Mouse (Mus musculus) liver (tissue): ENCODE results near the gene Pde4b.
"Not testable (repeated sequence)": the region's sequence is repeated elsewhere in the genome, so short reads cannot be mapped to it uniquely, and the experiment has no call there.

Experiments used
- DNase-seq: peaks from one replicate; pipeline ENCODE4 v3.0.0-alpha.2; 2020; ENCODE audit warnings: mixed read lengths

Gene Pde4b

DNA sequence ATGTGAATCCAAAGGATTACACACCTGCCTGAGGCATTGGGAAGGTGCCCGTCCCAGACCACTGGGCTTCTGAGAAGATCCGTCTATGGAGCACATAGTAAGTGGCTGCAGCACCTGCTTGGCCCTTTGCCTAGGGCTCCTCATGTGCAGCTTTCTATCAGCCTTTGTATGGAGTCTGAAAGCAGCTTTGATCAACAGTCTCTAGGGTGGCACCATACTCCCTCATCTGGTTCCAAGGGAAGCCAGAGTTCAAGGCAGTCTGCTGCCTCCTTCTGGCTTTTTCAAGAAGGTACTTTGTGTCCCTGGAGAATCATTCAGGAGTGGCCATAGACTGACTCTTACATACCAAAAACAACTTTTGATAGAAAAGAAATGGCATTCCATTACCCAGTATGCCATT, 397.4 kb downstream of the Pde4b start:
- DNase-seq, result no peak

DNA sequence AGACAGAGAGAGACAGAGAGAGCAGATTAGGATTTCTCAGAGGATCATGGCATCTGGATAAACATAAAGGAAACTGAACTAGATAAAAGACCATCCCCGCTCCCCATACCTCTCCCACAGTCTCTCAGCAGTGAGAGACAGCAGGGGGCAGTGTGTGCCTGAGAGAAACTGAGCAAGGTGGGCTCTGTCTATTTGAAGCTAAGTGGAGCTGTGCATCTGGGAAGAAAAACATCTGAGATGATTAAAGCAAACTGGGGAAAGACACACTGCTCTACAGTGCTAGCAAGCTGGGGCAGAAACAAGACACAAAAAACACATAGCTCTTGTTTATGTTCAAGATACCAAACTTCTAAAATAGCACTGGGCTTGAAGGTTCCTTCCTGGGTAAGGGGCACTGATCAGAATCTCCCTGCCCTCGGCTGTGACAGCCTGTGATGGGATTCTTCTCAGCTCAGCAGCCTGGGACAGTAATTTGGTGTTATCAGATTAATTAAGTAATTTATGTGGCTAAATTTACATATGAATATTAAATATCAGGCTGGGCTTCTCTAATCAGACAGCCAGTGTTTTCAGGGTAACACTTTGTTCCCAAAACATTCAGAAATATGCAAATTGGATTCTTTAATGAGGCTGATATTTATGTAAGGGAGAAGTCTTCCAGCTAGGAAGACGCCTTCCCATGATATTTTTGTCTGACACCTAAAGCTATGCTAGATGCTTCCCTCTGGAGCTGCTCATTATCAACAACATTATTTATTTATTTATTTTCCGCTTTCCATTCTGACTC, 399.0 kb downstream of the Pde4b start:
- DNase-seq, result peak; percentile 28

DNA sequence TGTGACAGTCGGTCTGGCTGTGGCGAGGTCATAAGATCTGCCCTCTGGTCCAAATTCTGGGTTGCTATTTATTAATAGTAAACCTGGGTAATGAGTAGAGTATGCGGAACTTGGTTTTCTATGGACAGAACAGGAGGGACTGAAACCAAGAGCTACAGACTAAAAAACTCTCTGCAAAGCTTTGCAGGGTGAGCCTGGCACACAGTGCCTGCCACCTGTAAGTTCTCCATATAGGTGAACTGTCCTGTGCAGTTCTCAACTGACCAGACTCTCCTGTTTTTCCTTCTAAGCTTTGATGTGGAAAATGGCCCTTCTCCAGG, 399.5 kb downstream of the Pde4b start:
- no peak for DNase-seq

DNA sequence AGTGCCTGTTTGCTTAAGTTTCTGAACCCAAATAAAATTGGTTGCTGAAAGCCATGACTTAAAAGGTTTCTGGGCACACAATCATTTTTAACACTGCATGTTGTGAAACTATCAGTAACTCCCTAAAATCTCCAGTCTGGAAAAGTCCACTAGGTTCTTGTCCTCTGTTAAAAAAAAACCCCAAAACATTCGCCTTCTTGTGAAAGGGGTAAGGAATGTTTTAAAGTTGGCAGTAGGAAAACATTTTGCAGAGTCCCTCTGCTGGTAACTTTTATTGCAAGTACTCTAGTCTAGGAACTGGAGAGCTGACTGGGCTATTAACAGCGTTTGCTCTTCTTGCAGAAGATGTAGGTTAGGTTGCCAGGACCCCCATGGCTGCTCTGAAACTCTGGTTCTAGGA, 400.7 kb downstream of the Pde4b start:
- DNase-seq, result no peak

DNA sequence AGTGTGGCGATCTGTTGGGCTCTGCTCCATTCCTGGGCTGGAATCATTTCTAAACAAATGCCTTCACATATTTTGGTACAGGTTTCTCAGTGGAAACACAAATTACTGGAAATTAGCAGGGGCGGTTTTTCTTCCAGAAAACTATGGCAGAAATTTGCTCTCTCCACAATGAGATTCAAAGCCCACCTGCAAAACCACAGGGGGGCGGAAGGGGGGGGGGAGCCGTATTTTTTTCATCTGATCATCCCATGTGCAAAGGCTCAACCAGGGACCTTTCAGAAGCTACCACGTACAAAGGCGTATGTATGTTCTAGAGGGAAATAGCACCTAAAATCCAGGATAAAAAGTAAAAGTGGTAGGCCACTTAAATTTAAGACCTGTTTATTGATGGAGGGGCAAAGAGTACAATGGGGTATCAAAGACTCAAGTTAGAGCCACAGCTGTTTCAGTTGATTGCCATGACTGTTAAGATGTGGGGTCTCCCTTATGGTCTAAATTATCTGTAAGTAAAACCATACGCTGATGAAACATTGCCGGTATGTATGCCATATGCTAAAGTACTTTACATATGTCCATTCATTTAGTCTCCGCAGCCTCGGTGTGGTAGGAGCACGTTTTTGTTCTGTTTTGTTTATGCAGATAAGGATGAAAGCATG, 404.3 kb downstream of the Pde4b start:
- no peak for DNase-seq

DNA sequence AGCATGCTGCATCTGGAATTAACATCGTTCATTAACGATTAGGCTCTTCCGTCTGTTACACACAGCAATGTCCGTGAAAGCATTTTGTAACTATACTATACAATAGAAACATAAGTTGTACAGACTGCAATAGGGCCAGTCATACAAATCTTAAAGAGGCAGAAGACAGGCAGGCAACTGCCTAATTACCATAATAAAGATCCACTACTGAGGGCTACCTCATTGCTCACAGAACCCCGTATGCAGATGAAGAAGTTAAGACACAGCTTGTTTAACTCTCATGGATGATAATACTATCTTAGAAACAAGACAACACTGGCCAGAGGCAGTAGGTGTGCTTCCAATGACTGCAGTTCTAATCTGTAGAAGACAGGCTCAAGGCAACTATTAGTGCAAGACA, 405.6 kb downstream of the Pde4b start:
- no peak for DNase-seq

DNA sequence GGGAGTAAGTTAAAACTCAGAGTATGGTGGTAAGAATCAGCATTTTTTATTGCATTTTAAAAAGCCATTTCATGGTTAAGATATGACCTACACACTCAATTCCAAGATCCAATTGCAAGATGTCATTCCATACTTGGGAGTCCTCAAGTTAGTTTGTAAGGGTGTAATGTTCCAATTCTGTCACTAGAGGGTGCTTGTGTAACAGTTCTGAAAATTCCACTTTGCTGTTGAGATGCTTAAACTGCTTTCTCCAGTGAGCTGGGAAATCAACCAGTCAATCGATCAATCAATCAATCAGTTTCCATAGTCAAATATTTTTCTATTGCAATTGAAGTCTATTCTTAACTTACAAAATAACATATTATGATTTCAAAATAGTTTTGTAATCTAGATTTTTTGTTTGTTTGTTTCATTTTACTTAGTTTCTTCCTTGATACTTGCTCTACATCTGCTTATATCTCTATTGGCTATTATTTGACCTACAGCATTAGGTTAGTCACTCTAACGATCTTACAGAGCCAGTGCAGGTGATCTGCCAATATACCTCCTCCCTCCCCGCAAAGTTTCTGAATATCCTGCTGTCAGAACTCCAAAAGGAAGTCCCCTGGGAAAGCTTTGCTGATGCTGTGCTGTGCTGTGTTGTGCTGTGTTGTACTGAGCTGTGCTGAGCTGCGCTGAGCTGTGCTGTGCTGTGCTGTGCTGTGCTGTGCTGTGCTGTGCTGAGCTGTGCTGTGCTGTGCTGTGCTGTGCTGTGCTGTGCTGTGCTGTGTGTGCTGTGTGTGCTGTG, 406.2 kb downstream of the Pde4b start:
- DNase-seq, result no peak

DNA sequence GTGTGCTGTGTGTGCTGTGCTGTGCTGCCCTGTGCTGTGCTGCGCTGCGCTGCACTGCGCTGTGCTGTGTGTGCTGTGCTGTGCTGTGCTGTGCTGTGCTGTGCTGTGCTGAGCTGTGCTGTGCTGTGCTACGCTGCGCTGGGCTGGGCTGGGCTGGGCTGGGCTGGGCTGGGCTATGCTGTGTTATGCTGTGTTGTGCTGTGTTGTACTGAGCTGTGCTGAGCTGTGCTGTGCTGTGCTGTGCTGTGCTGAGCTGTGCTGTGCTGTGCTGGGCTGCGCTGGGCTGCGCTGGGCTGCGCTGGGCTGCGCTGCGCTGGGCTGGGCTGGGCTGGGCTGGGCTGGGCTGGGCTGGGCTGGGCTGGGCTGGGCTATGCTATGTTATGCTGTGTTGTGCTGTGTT, 406.9 kb downstream of the Pde4b start:
- not testable (repeated sequence) for DNase-seq

DNA sequence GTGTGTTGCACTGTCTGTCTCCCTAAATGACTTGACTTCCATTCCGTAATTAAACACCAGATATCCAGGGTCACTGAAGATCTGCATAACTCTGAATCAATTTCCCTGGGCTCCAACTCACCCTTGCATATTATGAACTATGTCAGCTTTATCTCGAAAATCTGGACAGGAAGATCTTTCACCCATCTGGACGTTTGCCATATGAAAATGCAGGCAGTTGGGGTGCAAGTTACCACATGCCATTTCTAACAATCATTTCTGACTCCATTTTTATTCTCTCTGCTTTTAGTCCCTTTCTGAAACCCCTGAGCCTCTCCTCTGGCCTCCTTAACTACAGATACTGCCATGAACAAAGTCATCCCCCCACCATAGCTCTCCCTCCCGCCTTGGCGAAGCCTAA, 407.7 kb downstream of the Pde4b start:
- no peak for DNase-seq

DNA sequence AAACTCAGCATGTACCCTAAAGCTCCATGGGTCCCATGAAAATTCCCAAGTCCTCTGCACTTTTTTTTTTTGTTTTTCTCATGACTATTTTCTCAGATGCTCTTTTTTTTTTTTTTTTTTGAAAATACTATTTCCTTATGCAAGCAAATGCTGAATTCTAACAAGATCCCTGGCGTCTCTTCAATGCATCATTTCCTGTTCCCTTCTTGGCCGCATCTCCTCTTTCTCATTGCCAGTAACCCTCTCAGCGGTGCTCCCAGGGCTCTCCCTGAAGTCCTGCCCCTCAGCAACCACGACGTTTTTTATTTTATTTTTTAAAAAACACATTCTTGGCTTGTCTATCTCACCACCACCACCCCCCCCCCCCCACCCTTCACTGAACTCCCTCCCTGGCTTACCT, 408.1 kb downstream of the Pde4b start:
- no peak for DNase-seq

DNA sequence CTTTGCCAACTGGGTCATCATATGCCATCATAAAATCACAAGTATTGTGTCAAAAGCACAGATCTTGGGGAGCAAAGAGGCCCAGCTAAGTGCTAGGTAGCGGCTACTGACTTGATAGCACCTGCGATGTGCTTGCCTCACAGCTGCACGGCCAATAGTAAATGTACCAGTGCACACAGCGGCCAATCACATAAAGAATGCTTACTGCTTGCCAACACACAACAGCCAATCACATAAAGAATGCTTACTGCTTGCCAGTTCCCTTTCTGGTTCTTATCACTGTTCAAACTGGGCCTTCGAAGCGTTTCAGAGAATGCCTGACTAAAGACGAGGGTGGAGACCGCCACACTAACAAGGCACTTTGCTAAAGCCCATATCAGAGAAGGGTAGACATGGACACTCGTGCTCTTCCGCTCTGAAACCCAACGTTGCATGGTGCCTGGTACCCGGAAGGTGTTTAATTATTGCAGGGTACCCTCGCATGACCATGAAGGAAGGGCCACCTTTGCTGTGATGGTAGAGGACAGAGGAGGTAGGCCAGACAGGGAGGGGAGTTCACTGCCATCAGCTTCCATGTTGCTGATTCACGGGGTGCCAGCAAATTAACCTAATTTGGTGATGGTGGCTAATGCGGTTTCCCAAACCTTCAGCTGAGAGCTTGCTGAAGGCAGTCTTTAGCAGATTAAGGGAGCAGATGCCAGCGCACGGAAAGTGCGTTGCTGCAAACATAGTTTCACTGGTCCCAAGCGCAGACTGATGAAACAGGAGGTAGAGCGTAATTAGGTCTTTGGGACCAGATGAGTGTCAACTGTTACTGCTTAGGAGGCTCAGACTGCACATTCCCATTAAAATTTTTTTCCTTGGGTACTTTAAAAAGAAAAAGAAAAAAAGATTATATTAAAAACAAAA, 409.2 kb downstream of the Pde4b start:
- no peak for DNase-seq

DNA sequence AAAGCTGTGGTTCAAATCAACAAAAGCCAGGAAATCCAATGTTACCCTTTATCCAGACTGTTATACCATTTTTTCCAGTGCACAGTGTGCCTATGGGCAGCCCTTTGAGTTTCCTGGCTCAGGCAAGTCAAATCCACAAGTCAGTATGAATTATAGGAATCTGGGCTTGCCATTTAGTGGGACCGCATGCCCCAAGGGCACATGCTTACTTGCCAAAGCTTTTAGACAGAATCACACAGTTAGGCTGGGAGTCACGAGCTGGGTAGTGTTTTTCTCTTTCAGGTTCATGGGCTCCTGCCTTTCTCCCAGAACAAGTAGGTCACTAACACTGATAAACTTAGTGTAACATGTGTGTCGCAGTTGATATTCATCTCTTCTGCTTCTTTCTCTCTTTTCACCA, 409.9 kb downstream of the Pde4b start:
- no peak for DNase-seq

DNA sequence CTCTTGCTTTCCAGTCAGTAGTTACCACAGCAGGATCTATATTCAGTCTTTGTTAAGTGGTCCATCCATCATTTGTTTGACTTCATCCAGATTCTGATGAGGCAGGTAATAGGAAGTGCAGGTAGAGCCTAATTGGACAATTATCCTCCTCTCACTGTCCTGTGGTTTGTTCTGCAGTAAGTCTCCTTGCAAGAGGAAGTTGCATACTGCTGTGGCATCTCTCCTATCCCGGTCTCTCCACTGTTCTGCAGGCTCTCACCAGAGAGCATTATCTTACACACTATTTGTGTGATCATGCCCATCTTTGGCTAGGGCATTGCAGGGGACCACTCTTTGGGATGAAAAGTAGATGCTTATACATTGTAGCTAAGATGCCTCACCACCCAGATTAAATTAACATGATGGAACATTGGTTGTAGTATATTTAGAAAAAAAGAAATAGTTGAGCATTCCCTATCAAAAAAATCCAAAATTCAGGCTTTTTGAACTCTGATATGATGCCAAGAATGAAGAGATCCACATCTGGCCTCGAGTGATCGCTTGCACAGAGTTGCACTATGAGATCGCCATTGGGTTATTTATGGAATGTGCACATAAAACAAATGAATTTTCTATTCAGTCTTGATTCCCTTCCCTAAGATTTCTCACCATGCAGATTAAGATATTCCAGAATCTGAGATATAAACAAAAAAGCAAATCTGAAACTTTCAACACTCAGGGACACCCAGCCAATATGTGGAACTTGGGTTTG, 411.0 kb downstream of the Pde4b start:
- DNase-seq, result no peak

DNA sequence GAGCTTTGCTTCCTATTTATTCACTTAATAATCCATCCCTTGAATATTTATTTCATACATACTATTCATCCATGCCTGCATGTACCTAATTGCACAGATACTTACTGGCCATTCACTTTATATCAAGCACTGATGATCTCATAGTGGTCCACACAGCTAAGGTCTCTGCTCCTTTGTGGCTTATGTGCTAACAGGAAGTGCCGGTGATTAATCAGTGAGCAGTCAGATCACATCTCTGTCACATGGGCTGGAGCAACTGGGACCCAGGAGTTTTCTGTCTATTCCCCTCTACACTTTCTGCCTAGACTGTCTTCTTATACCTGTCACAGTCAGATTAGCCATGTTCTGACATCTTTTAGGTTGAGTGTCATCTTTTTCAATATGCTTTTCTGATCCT, 411.6 kb downstream of the Pde4b start:
- no peak for DNase-seq

DNA sequence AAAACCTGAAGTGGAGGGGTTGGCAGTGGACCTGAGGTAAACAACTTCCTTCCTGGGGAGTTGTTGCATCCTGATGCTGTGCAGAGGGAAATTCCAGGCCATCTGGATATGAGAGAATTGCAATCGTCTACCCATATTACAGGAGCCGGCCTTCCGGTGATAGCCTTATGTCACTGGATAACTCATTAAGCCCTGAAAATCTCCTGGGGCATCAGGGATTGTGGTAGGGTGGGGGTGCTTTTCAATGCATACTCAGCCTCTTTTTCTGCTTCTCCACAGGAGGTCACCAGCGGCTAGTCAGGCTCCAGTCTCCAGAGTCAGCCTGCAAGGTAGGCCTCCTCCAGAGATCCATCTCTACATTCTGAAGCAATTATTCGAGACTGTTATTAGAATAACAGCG, 418.4 kb downstream of the Pde4b start:
- DNase-seq, result no peak

DNA sequence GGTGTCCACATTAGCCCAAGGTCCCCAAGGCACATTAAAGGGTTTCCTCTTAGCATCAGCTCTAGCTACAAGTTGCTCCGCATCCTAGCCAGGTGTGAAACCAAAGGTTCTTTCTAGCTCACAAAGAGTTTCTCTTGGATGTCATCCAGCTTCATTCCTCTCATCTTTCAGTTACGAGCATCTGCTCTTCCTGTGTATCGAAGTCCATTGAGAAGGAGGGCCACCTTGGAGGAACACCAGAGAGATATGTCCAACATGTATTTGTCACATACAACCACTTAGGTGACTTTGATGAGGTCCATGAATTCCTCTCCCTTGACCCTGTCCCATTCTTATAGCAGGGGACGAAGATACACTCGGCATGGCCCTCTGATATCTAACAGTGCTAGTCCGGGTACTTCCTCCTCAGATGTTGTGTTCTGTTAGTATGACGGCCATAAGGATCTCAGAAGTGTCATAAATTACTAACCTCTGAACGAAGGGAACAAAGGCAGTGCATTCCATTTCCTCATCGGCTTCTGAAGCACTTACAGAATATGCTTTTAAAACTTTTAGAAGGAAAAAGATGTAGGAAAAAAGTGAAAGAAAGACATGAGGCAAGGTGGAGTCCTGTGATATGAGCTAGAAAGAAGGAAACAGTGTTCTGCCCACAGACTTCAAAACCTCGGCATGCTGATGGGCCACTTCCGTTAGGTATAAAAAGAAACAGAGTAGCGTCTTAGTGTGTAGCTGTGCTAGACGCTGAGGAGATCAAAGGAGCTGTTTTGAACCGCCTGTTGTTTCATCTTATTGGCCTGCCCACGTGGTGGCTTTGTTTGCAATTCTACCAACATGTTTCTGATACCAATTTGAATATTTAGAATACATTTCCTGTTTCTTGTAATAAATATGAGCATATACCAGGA, 419.3 kb downstream of the Pde4b start:
- DNase-seq, result peak; percentile 12

DNA sequence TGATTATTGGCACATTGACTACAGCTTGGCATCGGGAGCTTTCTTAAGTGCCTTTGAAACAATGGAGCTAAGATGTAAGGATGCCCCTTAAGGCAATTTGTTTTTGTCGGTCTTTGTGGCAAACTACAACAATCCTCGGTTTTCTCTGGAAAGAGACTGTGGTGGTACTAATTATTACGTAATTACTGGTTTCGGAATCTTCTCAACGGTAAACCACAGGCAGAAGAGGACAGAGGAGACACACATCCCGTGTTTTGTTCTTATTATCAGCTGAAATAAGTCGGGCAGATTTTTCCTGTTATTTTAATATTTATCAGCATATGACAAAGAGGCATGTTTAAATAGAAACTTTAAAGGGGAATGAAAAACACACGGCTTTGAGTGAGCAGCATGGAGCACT, 420.0 kb downstream of the Pde4b start:
- no peak for DNase-seq

DNA sequence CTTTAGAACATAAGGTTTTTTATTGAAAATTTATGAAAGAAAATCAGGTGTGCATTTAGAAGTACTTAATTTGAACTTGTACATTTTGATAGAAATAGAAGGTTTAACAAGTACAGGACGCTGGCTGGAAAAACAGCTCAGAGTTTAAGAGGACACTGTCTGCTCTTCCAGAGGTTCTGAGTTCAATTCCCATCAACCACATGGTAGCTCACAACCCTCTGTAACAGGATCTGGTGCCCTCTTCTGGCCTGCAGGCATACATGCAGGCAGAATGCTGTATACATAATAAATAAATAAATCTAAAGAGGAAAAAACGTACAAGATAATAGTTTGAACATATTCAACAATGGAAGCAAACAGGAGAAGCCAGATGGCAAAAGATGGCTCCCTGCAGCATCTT, 420.4 kb downstream of the Pde4b start:
- DNase-seq, result no peak

DNA sequence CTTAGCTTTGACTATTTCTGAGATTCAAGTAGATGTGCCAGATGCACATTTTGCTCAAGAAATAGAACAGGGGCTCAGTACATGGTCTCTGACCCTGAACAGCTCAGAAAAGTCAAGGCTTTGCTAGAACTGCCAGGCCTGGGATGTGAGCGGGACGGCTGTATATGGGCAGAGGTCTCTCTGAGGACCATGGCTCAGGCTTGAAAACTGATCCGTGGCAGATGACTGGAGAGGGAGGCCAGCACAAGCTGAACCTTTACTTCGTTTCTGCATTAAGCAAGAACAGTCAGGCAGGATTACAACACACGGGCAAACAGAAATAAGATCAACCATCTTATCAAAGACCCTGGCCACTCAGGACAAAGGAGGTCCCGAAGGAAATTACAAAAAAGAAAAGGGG, 422.7 kb downstream of the Pde4b start:
- no peak for DNase-seq

DNA sequence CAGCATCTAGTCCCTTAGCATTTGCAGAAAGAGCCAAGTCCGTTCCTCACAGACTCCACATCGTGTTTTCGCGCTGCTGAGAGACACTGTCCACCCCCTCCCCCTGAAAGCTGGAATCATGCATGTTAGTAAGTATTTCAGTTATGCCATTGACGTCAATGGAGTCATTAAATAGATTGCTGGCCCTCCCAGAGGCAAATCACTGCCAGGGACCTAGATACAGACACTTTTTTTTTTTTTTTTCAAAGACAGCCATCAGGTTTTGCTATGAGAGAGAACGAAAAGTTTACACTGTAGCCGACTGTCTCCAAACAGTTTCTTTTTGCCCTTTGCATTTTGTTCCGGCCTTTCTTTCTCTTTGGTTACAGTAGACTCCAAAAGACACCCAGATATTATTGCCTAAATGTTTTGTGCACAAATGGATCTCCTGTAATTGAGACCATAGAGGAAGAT, 423.6 kb downstream of the Pde4b start:
- peak; percentile 46 for DNase-seq

DNA sequence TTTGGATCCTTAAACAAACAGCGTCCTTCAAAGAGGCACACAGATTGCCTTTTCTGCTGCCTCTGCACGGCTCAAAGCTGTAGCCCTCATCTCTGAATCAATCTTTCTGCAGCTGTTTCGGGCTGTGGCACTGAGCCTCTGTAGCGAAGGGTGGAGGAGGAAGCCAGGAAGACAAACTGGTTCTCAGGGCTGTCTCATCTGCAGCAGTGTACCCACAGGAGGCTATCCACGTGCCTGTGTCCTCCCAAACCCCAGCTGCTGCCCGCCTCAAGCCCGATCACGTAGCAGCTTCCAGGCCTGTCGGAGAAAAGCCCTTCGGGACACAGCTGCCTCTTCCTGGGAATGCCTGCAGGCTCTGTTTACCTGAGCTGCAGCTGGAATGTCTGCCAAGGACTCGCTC, 424.2 kb downstream of the Pde4b start:
- peak; percentile 23 for DNase-seq
